Mouse (Mus musculus): ENCODE measurements around the gene Tmem178b. TPM values are rescaled to one million over a fixed set of nuclear protein-coding genes. Genes with fewer than 3 reads are reported as not detected.

Tmem178b gene
- polyA plus RNA-seq, 1 experiment: not detected

DNA sequence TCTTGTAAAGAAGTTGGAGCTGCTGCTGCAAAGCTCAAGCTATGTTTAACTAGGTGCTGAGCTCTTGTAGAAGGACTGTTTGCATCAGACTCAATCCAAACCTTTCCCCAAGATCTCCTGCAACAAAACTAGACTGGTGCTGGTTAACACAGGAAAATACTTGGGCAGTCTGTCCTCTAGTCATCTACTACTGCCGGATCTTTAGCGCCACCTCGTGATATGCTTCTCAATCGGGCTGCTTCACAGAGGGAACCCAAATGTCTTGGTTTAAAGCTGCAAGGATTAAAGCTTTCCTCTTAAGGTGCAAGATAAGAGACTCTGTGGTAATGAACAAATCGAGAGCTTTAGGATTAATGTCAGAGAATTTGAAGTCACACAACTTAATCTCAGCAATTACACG is 430.3 kb downstream of the Tmem178b start:
- TF ChIP-seq TAL1 (IDR thresholded peaks at IDR 0.05; ENCODE audit: low read length) (no peak), GATA1 (IDR thresholded peaks at IDR 0.05; ENCODE audit: low read length) (no peak)
- H3K36me3 ChIP-seq (ENCODE audit: control insufficient read depth): no peaks in the 10 kb centered on the region
- no peaks in the 10 kb centered on the region for H3K4me1 ChIP-seq (ENCODE audit: control insufficient read depth)
- no peak overlapping the region for H3K4me3 ChIP-seq (replicated peaks)
- H3K9me3 ChIP-seq (ENCODE audit: control insufficient read depth, low read length): no peaks in the 10 kb centered on the region
- H3K27me3 ChIP-seq (ENCODE audit: control insufficient read depth): no peaks in the 10 kb centered on the region

Other genes starting within 250 kb of the Tmem178b start
- 0.10 and 0.13 TPM in 2 replicates for gene Braf, start 147.8 kb upstream of the Tmem178b start, polyA plus RNA-seq (2012)
- gene Mrps33, start 62.3 kb upstream of the Tmem178b start, polyA plus RNA-seq (2012): 0.42 and 0.60 TPM in 2 replicates